Mouse (Mus musculus) liver, postnatal 0 days (tissue): Measurements from ENCODE around the gene Kif14.

Source experiments
- CTCF ChIP-seq: sonication (generic); IDR thresholded peaks from 2 replicates; pipeline ENCODE4 v1.5.1; 2016; ENCODE audit warnings: antibody characterized with exemption, low read depth
- EP300 ChIP-seq: IDR thresholded peaks from 2 replicates; pipeline ENCODE4 v1.6.1; 2016; ENCODE audit warnings: antibody characterized with exemption, low read depth, mild to moderate bottlenecking

DNA sequence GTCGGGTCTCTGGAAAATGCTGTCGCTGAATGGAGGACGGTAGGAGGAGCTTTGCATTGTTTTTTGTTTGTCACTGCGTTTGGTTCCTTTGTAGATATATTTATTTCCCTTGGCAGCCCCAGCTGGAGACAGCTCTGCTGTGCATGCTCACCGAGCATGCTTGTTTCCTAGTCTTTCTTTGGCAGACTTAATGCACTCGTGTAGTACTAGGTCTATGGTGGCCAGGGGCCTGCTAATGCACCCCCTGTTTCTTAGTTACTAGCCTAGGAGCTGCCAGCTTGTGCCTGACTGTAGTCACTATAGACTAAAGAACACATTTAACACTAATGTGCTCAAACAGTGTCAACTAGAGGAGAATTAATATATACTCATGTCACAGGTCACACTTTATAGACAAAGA is 59.7 kb downstream of the Kif14 start:
- TF ChIP-seq CTCF (no peak), EP300 (no peak)
